Comparison of ENCODE assay signal across 20 mouse cellular contexts in genomic region chr9:43838561-43838960, GRCm38 (mm10).
DNase-seq lines count a peak whose midpoint lies in the region; ATAC-seq and TF ChIP-seq lines count a peak whose summit lies in the region.
"Had no signal": no experiment of that assay in that cellular context is flagged by ENCODE, and none has a peak within 500 bp of the region (broad histone marks: within the 10 kb centered on the region; RNA-seq: fewer than 3 reads in every experiment).

No protein-coding gene starts in this region.

- no peak overlapping the region for H3K27ac ChIP-seq in heart, postnatal 0 days (ENCODE audit: low read depth)
- H3K27ac ChIP-seq in embryonic facial prominence, embryonic 11.5 days (replicated peaks; ENCODE audit: low read depth, low read length) = no peak overlapping the region
- H3K27ac ChIP-seq in midbrain, embryonic 16.5 days (ENCODE audit: low read length) = no peak overlapping the region
- H3K27ac ChIP-seq: hindbrain, embryonic 15.5 days; intestine, embryonic 15.5 days; limb, embryonic 12.5 days had no signal

- ATAC-seq in heart, postnatal 0 days (ENCODE audit: insufficient read depth, low read depth) = 0 out of 2 replicates have a peak, but pooled peaks have one; percentile 24
- ATAC-seq in embryonic facial prominence, embryonic 11.5 days (replicated peaks; ENCODE audit: insufficient number of reproducible peaks, low FRiP score, low TSS enrichment, low read depth) = no peak
- no peak for ATAC-seq in midbrain, embryonic 16.5 days
- ATAC-seq: forebrain, embryonic 16.5 days; intestine, embryonic 15.5 days; Patski had no signal

- 48% methylated on average over 2 of the region's 2 CpGs for whole genome bisulfite sequencing in heart, postnatal 0 days
- WGBS in embryonic facial prominence, embryonic 11.5 days = 21% methylated on average over 2 of the region's 2 CpGs
- WGBS in midbrain, embryonic 16.5 days = 87% methylated on average over 2 of the region's 2 CpGs

- no peaks in the 10 kb centered on the region for H3K36me3 ChIP-seq in heart, postnatal 0 days (replicated peaks; ENCODE audit: control insufficient read depth, insufficient read depth, low read length)
- no peaks in the 10 kb centered on the region for H3K36me3 ChIP-seq in embryonic facial prominence, embryonic 11.5 days (replicated peaks; ENCODE audit: control insufficient read depth, insufficient read depth, low read depth, low read length)
- H3K36me3 ChIP-seq in midbrain, embryonic 16.5 days (ENCODE audit: control insufficient read depth, insufficient read depth, low read length) = no peaks in the 10 kb centered on the region
- H3K36me3 ChIP-seq: hindbrain, embryonic 15.5 days; intestine, embryonic 15.5 days; limb, embryonic 12.5 days had no signal

- no peak overlapping the region for H3K4me2 ChIP-seq in heart, postnatal 0 days (ENCODE audit: low read depth, low read length)
- no peak overlapping the region for H3K4me2 ChIP-seq in embryonic facial prominence, embryonic 11.5 days (ENCODE audit: low read depth, low read length)
- no peak overlapping the region for H3K4me2 ChIP-seq in midbrain, embryonic 16.5 days (ENCODE audit: low read length)
- H3K4me2 ChIP-seq: hindbrain, embryonic 15.5 days; intestine, embryonic 15.5 days; limb, embryonic 12.5 days had no signal

- no peaks in the 10 kb centered on the region for H3K9me3 ChIP-seq in heart, postnatal 0 days (replicated peaks; ENCODE audit: control insufficient read depth, low read length)
- no peaks in the 10 kb centered on the region for H3K9me3 ChIP-seq in embryonic facial prominence, embryonic 11.5 days (replicated peaks; ENCODE audit: control insufficient read depth, low read length)
- H3K9me3 ChIP-seq in midbrain, embryonic 16.5 days (replicated peaks; ENCODE audit: control insufficient read depth, low read length, poor library complexity, severe bottlenecking) = no peaks in the 10 kb centered on the region
- H3K9me3 ChIP-seq: hindbrain, embryonic 15.5 days; intestine, embryonic 15.5 days had no signal

- intact Hi-C loops in heart, postnatal 25 days (cut with DNase I) = no loop called here

- H3K4me1 ChIP-seq in heart, postnatal 0 days (ENCODE audit: control insufficient read depth, insufficient read depth) = no peaks in the 10 kb centered on the region
- H3K4me1 ChIP-seq in embryonic facial prominence, embryonic 11.5 days (ENCODE audit: control insufficient read depth, insufficient read depth, low read length) = peaks cover 3% of the 10 kb centered on the region; the same call in 1 of the 2 replicates
- peaks cover 9% of the 10 kb centered on the region for H3K4me1 ChIP-seq in midbrain, embryonic 16.5 days (ENCODE audit: control insufficient read depth, insufficient read depth, low read length)

- no peak overlapping the region for H3K4me3 ChIP-seq in heart, postnatal 0 days (ENCODE audit: low read depth, low read length)
- H3K4me3 ChIP-seq in embryonic facial prominence, embryonic 11.5 days (ENCODE audit: low read depth, low read length) = no peak overlapping the region
- no peak overlapping the region for H3K4me3 ChIP-seq in midbrain, embryonic 16.5 days (ENCODE audit: low read depth, low read length)
- H3K4me3 ChIP-seq: erythroblast, embryonic 14.5 days; hindbrain, embryonic 15.5 days; intestine, embryonic 15.5 days; limb, embryonic 12.5 days; myocyte had no signal

- no peak for TF ChIP-seq CTCF in heart, postnatal 0 days (IDR thresholded peaks at IDR 0.05; ENCODE audit: low read depth)

- no peak overlapping the region for H3K9ac ChIP-seq in heart, postnatal 0 days (replicated peaks; ENCODE audit: low read depth, low read length)
- H3K9ac ChIP-seq in embryonic facial prominence, embryonic 11.5 days (replicated peaks; ENCODE audit: low read length) = no peak overlapping the region
- no peak overlapping the region for H3K9ac ChIP-seq in midbrain, embryonic 16.5 days (ENCODE audit: low read depth, low read length)
- H3K9ac ChIP-seq: hindbrain, embryonic 15.5 days; intestine, embryonic 15.5 days; limb, embryonic 12.5 days had no signal

- TF ChIP-seq EP300 in heart, postnatal 0 days (IDR thresholded peaks at IDR 0.05; ENCODE audit: low read depth) = no peak

- H3K27me3 ChIP-seq in heart, postnatal 0 days (ENCODE audit: control insufficient read depth, insufficient read depth, low read length) = peaks cover 15% of the 10 kb centered on the region
- H3K27me3 ChIP-seq in embryonic facial prominence, embryonic 11.5 days (ENCODE audit: control insufficient read depth, insufficient read depth, low read length) = no peaks in the 10 kb centered on the region
- no peaks in the 10 kb centered on the region for H3K27me3 ChIP-seq in midbrain, embryonic 16.5 days (ENCODE audit: control insufficient read depth, insufficient read depth, low read depth, low read length)
- H3K27me3 ChIP-seq: hindbrain, embryonic 15.5 days had no signal

- no peak for DNase-seq in heart, postnatal 0 days (ENCODE audit: low spot score)
- no peak for DNase-seq in heart, postnatal 25 days (ENCODE audit: low spot score)
- peak; percentile 73 for DNase-seq in embryonic facial prominence, embryonic 11.5 days (ENCODE audit: low spot score)
- DNase-seq in fibroblast of lung, adult 2 months (ENCODE audit: low read depth) = peak; percentile 41
- DNase-seq in skeletal muscle tissue, adult 2 months (ENCODE audit: low read depth, low spot score) = peak; percentile 57
- no peak for DNase-seq in cerebellum, adult 9-11 months
- DNase-seq: adrenal gland, adult 8-10 months; cerebellum, adult 8-10 months; kidney, adult 9 months; kidney, postnatal 25 days; lung, postnatal 14 days; midbrain, embryonic 14.5 days had no signal

Comparison
In these comparisons a context has a peak if more than half of its experiments do, and no peak if none do; other contexts are left out.
1. DNase-seq: peak in embryonic facial prominence, embryonic 11.5 days (single experiment), fibroblast of lung, adult 2 months (single experiment) and skeletal muscle tissue, adult 2 months (single experiment); none in heart, postnatal 0 days (single experiment), heart, postnatal 25 days (single experiment) and cerebellum, adult 9-11 months (single experiment).